Mouse (Mus musculus): ENCODE measurements around the gene P3h4. TPM values are rescaled to one million over a fixed set of nuclear protein-coding genes. Genes with fewer than 3 reads are reported as not detected.

P3h4 gene
- polyA plus RNA-seq, 1 experiment from 2014 or later: 29.1 TPM

DNA sequence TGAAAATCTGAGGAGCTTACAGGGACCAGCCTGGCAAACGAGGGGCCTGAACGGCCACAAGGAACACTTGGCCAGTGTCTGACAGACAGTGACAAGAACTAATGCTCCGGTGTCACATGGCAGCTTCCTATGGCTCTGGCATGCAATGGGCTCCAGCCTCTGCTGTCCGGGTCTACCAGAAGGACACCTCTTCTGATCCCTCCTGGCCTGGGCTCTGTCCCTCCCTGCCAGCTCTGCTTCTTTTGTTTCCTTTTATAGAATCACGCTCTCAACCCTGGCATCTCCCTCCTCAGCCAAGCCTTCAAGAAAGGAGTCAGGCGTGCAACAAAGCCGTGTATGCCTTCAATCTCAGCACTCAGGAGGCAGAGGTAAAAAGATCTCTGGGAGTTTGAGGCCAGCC lies 15.4 kb upstream of the P3h4 start:
- CTCF ChIA-PET: interaction anchor here (1.1 kb wide), 1 partner anchor 62 kb away, joined by 3 read pairs; no protein-coding TSS in a partner anchor
- in situ Hi-C loops (cut with MboI; ENCODE audit: low pct_unique_long_range_greater_than_20kb): no loop called here
- no peak for ATAC-seq
- H3K27me3 ChIP-seq: no peaks in the 10 kb centered on the region
- POLR2A ChIA-PET: interaction anchor here (1.1 to 1.3 kb wide), 3 partner anchors 9 to 16 kb away, joined by 3 read pairs; partner anchors contain the start of gene P3h4
- DNase-seq (ENCODE audit: low read depth, low spot score): no peak
- TF ChIP-seq CTCF (IDR thresholded peaks at IDR 0.05): no peak

DNA sequence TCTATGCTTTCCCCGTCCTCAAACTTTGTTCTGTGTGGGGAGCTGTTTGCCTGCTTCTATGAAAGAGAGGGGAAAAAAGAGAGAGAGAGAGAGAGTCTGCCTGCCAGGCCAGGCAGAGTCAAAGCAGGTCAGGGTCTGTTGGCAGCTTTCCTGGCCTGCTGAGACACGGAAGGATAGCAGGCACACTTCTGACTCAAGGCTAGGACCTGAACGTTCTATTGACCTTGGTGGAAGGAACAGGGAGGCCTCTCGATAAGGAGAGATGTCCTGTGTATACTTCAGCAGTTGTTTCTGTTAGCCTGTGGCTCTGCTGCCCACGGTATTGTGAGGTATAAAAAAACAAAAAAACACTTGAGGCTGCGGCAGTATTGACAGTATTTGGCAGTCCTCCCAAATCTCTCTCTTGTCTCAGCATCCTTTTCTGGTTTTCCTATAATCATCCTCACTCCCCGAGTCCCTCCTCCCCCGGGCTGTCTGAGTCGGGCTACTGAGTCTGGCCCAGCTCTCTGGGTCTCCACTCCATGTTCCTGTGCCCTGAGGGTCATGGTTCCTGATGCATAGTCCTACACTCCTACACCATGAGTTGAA lies 14.1 kb upstream of the P3h4 start:
- DNase-seq (ENCODE audit: low read depth, low spot score) (no peak), ATAC-seq (no peak)
- H3K27me3 ChIP-seq: no peaks in the 10 kb centered on the region
- in situ Hi-C loops (cut with MboI; ENCODE audit: low pct_unique_long_range_greater_than_20kb): loop anchor here (5.0 kb wide), 2 partner anchors 39 to 129 kb away; no protein-coding TSS in a partner anchor
- CTCF ChIA-PET: interaction anchor here (1.1 kb wide), 1 partner anchor 9 kb away, joined by 3 read pairs; no protein-coding TSS in a partner anchor
- POLR2A ChIA-PET: interaction anchor here (0.9 to 1.3 kb wide), 3 partner anchors 9 to 34 kb away, joined by 3 read pairs; partner anchors contain the start of gene P3h4
- TF ChIP-seq CTCF (IDR thresholded peaks at IDR 0.05): no peak

- in situ Hi-C loops (cut with MboI; ENCODE audit: low pct_unique_long_range_greater_than_20kb): loop anchor here (5.0 kb wide), 2 partner anchors 40 to 130 kb away; no protein-coding TSS in a partner anchor
- no peaks in the 10 kb centered on the region for H3K27me3 ChIP-seq
- CTCF ChIA-PET: interaction anchor here (1.4 to 2.5 kb wide), 3 partner anchors 11 to 95 kb away, joined by 5 to 15 read pairs (median 6); no protein-coding TSS in a partner anchor
- no peak for ATAC-seq
- no peak for DNase-seq (ENCODE audit: low read depth, low spot score)
- POLR2A ChIA-PET: interaction anchor here (0.6 kb wide), 2 partner anchors 182 to 336 kb away, joined by 3 to 5 read pairs; partner anchors contain the start of gene Hcrt
- no peak for TF ChIP-seq CTCF (IDR thresholded peaks at IDR 0.05)
Measured at GRCm38 (mm10) chr11:100426820-100427219, 12.2 kb upstream of the P3h4 start.

DNA sequence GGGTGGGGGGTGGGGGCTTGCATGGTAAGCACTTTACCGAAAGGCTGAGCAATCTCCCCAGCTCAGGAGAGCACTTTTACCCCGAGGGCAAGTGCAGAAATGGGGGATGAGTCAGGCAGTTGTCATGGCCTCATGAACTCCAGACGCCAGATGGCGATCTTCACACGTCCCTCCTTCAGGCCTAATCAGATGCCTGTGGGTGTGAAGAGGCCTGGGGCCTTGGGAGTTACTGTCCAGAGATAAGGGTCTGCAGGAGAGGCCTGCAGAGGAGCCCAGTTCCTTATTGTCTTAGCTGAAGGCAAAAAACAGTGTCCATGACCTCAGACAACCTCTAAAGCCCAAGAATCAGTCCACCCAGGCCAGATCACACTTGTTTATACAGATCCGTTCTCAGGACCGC lies 11.2 kb upstream of the P3h4 start:
- ChIA-PET CTCF (interaction anchor here (0.7 to 2.5 kb wide), 9 partner anchors 10 to 102 kb away, joined by 3 to 15 read pairs (median 5); partner anchors contain the start of gene Acly), POLR2A (interaction anchor here (1.0 kb wide), 1 partner anchor 27 kb away, joined by 3 read pairs; no protein-coding TSS in a partner anchor)
- peak; percentile 93 for TF ChIP-seq CTCF (IDR thresholded peaks at IDR 0.05)
- in situ Hi-C loops (cut with MboI; ENCODE audit: low pct_unique_long_range_greater_than_20kb): loop anchor here (5.0 kb wide), 2 partner anchors 41 to 131 kb away; no protein-coding TSS in a partner anchor
- ATAC-seq: peak; percentile 76
- no peak for DNase-seq (ENCODE audit: low read depth, low spot score)
- H3K27me3 ChIP-seq: no peaks in the 10 kb centered on the region

GRCm38 (mm10) chr11:100423836-100424235 lies 9.2 kb upstream of the P3h4 start:
- CTCF ChIA-PET: interaction anchor here (1.8 kb wide), 1 partner anchor 132 kb away, joined by 4 read pairs; no protein-coding TSS in a partner anchor
- TF ChIP-seq CTCF (IDR thresholded peaks at IDR 0.05): no peak
- no peak for ATAC-seq
- H3K27me3 ChIP-seq: no peaks in the 10 kb centered on the region
- no peak for DNase-seq (ENCODE audit: low read depth, low spot score)
- POLR2A ChIA-PET: interaction anchor here (0.5 kb wide), 1 partner anchor 261 kb away, joined by 5 read pairs; no protein-coding TSS in a partner anchor
- in situ Hi-C loops (cut with MboI; ENCODE audit: low pct_unique_long_range_greater_than_20kb): loop anchor here (5.0 kb wide), 1 partner anchor 273 kb away; no protein-coding TSS in a partner anchor

DNA sequence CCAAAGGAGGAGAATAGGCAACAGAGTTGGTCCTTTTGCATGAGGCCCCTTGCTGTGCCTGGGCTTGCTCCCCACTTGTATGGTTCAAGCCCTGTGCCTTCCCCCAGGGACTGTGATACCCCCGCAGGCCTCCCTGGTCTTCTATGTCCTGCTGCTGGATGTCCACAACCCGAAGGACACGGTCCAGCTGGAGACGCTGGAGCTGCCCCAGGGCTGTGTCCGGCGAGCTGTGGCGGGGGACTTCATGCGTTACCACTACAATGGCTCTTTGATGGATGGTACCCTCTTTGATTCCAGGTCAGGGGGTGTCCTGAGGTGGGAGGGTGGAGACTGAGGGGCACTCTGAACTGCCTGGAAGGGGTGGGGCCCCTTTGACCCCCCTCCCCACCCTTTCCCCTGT lies 6.9 kb upstream of the P3h4 start:
- in situ Hi-C loops (cut with MboI; ENCODE audit: low pct_unique_long_range_greater_than_20kb): loop anchor here (5.0 kb wide), 1 partner anchor 276 kb away; no protein-coding TSS in a partner anchor
- H3K27me3 ChIP-seq: no peaks in the 10 kb centered on the region
- POLR2A ChIA-PET: no interaction called here
- DNase-seq (ENCODE audit: low read depth, low spot score) (no peak), ATAC-seq (no peak)
- TF ChIP-seq CTCF (IDR thresholded peaks at IDR 0.05): no peak
- CTCF ChIA-PET: no interaction called here

DNA sequence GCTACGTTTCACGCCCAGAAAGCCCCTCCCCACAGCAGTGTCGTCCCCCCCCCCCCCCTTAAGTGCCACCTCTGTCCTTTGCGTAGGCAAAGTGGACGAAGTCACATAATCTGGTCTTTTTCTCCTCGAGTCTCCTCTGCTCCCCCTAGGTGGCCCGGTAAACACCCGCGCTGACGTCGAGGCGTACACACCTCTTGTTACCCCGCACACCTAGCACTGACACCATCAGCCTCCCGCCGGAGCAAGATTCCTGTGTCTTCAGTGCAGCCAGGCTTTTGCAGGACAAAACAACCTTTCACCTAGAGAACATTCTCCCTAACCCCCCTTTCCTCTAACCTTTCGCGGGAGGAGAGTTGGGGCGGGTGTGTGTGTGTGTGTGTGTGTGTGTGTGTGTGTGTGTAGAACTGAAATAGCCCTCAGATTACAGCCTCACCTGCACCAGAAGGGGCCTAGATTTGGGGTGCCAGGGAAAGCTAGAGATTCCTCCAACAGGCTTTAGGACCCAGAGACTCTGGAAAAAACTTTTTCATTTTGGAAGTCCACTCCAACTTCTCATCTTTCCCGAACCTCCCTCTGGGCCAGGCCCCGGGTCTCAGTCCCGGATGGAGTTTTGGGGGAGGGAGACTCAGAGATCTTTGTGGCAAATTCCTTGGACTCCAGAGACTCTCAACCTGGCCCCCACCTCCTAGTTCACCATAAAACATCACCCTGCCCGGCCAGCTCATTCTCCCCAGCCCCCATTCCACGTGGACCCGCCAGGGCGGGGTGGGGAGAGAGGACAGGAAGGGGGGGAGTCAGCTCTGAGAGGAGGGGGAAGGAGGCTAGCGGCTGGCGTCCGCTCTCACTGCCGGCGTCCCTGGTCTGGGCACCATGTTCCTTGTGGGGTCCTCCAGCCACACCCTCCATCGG lies 532 bp upstream of the P3h4 start, which contains the start of gene Fkbp10:
Fkbp10 (plus strand) TSS at position 784 of the 909 bp plus-strand sequence.
- CTCF ChIA-PET: interaction anchor here (0.6 to 1.1 kb wide), 2 partner anchors 19 to 121 kb away, joined by 3 read pairs; no protein-coding TSS in a partner anchor

DNA sequence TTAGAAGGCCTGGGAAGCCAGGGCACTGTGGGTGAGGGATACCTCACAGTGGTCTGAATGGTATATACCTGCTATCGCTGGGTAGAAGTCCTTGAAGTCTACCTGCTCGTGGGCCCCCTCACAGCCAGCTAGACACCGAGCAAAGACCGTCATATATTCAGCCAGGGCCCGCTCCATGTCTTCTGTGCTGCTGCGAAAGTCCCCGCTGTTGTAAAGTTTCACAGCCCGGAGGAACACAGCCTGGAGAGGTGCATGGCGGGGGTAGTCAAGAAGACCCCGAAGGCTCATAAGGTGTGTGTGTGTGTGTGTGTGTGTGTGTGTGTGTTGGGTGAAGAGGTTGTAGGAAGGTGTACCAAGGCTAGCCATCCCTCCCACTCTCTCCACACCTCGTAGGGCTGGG lies 1.1 kb downstream of the P3h4 start:
- ChIA-PET POLR2A (interaction anchor here (1.7 kb wide), 1 partner anchor 16 kb away, joined by 6 read pairs; the partner anchor contains the start of gene Jup), CTCF (interaction anchor here (1.1 kb wide), 1 partner anchor 46 kb away, joined by 3 read pairs; no protein-coding TSS in a partner anchor)
- no peak for TF ChIP-seq CTCF (IDR thresholded peaks at IDR 0.05)
- ATAC-seq (no peak), DNase-seq (ENCODE audit: low read depth, low spot score) (no peak)
- in situ Hi-C loops (cut with MboI; ENCODE audit: low pct_unique_long_range_greater_than_20kb): no loop called here
- no peaks in the 10 kb centered on the region for H3K27me3 ChIP-seq

More for the DNA sequence above, 532 bp upstream of the P3h4 start, which contains the start of gene Fkbp10:
- in situ Hi-C loops (cut with MboI; ENCODE audit: low pct_unique_long_range_greater_than_20kb): no loop called here
- no peak for TF ChIP-seq CTCF (IDR thresholded peaks at IDR 0.05)
- H3K27me3 ChIP-seq: no peaks in the 10 kb centered on the region
- DNase-seq (ENCODE audit: low read depth, low spot score) (no peak), ATAC-seq (no peak)
- POLR2A ChIA-PET: interaction anchor here (0.9 kb wide), 1 partner anchor 14 kb away, joined by 3 read pairs; no protein-coding TSS in a partner anchor

- TF ChIP-seq CTCF (IDR thresholded peaks at IDR 0.05): no peak
- in situ Hi-C loops (cut with MboI; ENCODE audit: low pct_unique_long_range_greater_than_20kb): no loop called here
- no peaks in the 10 kb centered on the region for H3K27me3 ChIP-seq
- DNase-seq (ENCODE audit: low read depth, low spot score) (no peak), ATAC-seq (no peak)
- ChIA-PET CTCF (interaction anchor here (1.0 kb wide), 1 partner anchor 63 kb away, joined by 3 read pairs; no protein-coding TSS in a partner anchor), POLR2A (no interaction called here)
Measured at GRCm38 (mm10) chr11:100411736-100412135, 2.9 kb downstream of the P3h4 start.

GRCm38 (mm10) chr11:100409686-100410085 lies 5.0 kb downstream of the P3h4 start:
- ChIA-PET POLR2A (no interaction called here), CTCF (interaction anchor here (1.5 kb wide), 1 partner anchor 9 kb away, joined by 3 read pairs; no protein-coding TSS in a partner anchor)
- TF ChIP-seq CTCF (IDR thresholded peaks at IDR 0.05): no peak
- no peaks in the 10 kb centered on the region for H3K27me3 ChIP-seq
- DNase-seq (ENCODE audit: low read depth, low spot score) (no peak), ATAC-seq (no peak)
- in situ Hi-C loops (cut with MboI; ENCODE audit: low pct_unique_long_range_greater_than_20kb): loop anchor here (5.0 kb wide), 1 partner anchor 47 kb away; no protein-coding TSS in a partner anchor
